Mouse (Mus musculus) limb, embryonic 10.5 days (tissue): ENCODE measurements at regions not wholly inside any gene's neighbourhood (a gene's known extent, or its start where the extent isn't known, plus 50 kb on each side); places are given as distances from the start of the nearest gene placed in this dataset.

Experiments
- DNase-seq: peaks from one replicate; pipeline ENCODE4 v3.0.0-alpha.2; 2017; ENCODE audit warnings: low spot score
- H3K27ac ChIP-seq: fragments of 300-500 bp; sonication (generic); 2 replicates; pipeline ENCODE4 v1.5.1; 2016; ENCODE audit warnings: mild to moderate bottlenecking
- H3K27me3 ChIP-seq: fragments of 300-500 bp; sonication (generic); 2 replicates; pipeline ENCODE4 v1.6.1; 2016; ENCODE audit warnings: low read depth, mild to moderate bottlenecking; ENCODE audit not compliant: poor library complexity, severe bottlenecking
- H3K36me3 ChIP-seq: fragments of 300-500 bp; sonication (generic); 2 replicates; pipeline ENCODE4 v1.6.1; 2016; ENCODE audit warnings: mild to moderate bottlenecking, moderate library complexity
- H3K4me1 ChIP-seq: fragments of 300-500 bp; sonication (generic); 2 replicates; pipeline ENCODE4 v1.6.1; 2016
- H3K4me3 ChIP-seq: fragments of 300-500 bp; sonication (generic); 2 replicates; pipeline ENCODE4 v1.5.1; 2016; ENCODE audit warnings: mild to moderate bottlenecking, moderate library complexity
- H3K9me3 ChIP-seq: fragments of 300-500 bp; sonication (generic); replicated peaks from 2 replicates; pipeline ENCODE4 v1.6.1; 2016; ENCODE audit warnings: mild to moderate bottlenecking
- WGBS: fragments of 180-500 bp; shearing (Covaris S2); methylation state at CpG from one replicate; pipeline ENCODE4 v1.1.7; 2016; 5-methylcytosine and 5-hydroxymethylcytosine counted together

GRCm38 (mm10) chr3:37781086-37781485, 56.8 kb upstream of the Gm5148 start:
- Histone ChIP-seq H3K9me3 (no peaks in the 10 kb centered on the region), H3K27ac (no peak overlapping the region), H3K4me1 (peaks cover 12% of the 10 kb centered on the region; the same call in 1 of the 2 replicates), H3K36me3 (no peaks in the 10 kb centered on the region), H3K27me3 (no peaks in the 10 kb centered on the region), H3K4me3 (no peak overlapping the region)
- WGBS, result 92% methylated on average over 2 of the region's 2 CpGs
- DNase-seq, result no peak

- H3K27ac ChIP-seq, result no peak overlapping the region
- H3K9me3 ChIP-seq, result no peaks in the 10 kb centered on the region
- WGBS, result 61% methylated on average over 11 of the region's 11 CpGs
- peaks cover 15% of the 10 kb centered on the region; the same call in 1 of the 2 replicates for H3K4me1 ChIP-seq
- H3K27me3 ChIP-seq, result no peaks in the 10 kb centered on the region
- no peak for DNase-seq
- H3K4me3 ChIP-seq, result no peak overlapping the region
- H3K36me3 ChIP-seq, result no peaks in the 10 kb centered on the region
Observed at GRCm38 (mm10) chr3:37779867-37780475, 55.7 kb upstream of the Gm5148 start.

GRCm38 (mm10) chr3:37778386-37778785, 54.1 kb upstream of the Gm5148 start:
- H3K4me1 ChIP-seq, result peaks cover 15% of the 10 kb centered on the region; the same call in 1 of the 2 replicates
- H3K4me3 ChIP-seq, result no peak overlapping the region
- 94% methylated on average over 7 of the region's 7 CpGs for WGBS
- no peaks in the 10 kb centered on the region for H3K36me3 ChIP-seq
- no peaks in the 10 kb centered on the region for H3K9me3 ChIP-seq
- no peaks in the 10 kb centered on the region for H3K27me3 ChIP-seq
- no peak overlapping the region for H3K27ac ChIP-seq
- DNase-seq, result no peak

- H3K4me3 ChIP-seq, result no peak overlapping the region
- no peaks in the 10 kb centered on the region for H3K36me3 ChIP-seq
- H3K27ac ChIP-seq, result no peak overlapping the region
- no peaks in the 10 kb centered on the region for H3K9me3 ChIP-seq
- WGBS, result 68% methylated on average over 4 of the region's 4 CpGs
- peaks cover 15% of the 10 kb centered on the region; the same call in 1 of the 2 replicates for H3K4me1 ChIP-seq
- H3K27me3 ChIP-seq, result no peaks in the 10 kb centered on the region
- no peak for DNase-seq
Observed at GRCm38 (mm10) chr3:37776224-37776623, 51.9 kb upstream of the Gm5148 start.
